Mouse (Mus musculus) heart, adult 10 weeks (tissue): ENCODE data around the gene Gatad1. TPM values are rescaled to one million over a fixed set of nuclear protein-coding genes. Genes with fewer than 3 reads are reported as not detected.

Source experiments
- polyA plus RNA-seq: library from polyadenylated mRNA; stranded (reverse); fragments of 350-450 nt; fragmentation: Illumina TruSeq; extraction: RNeasy Lipid Tissue Mini Kit (QIAGEN cat#74804); gene quantifications from one replicate; pipeline ENCODE4 v1.2.3, GENCODE M21; 2014; ENCODE audit warnings: low read depth, low replicate concordance

The Gatad1 gene
- polyA plus RNA-seq = 103 TPM

GRCm38 (mm10) chr5:3657085-3657484 is at the start of gene Gatad1:
Gene Gatad1 (minus strand): TSS chr5:3657185.

GRCm38 (mm10) chr5:3650881-3651280 is 6.1 kb downstream of the Gatad1 start, which contains the start of gene Tmbim7:
Gene Tmbim7 (plus strand): TSS chr5:3651181.

DNA sequence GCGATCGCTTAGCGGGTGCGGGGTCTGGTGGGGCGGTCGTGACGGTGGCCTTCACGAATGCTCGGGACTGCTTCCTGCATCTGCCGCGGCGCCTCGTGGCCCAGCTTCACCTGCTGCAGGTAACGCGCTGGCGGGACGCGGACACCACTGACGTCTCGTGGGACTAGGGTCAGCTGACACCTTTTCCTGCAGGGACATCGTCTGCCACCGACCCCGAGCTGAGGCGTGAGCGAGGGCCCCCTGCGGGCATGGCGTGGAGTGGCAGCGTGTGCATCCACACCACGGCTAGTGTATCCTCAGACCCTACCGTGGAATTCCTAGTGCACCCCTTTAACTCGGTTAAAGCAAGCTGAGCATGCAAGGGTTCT is 60.6 kb downstream of the Gatad1 start, which contains the start of gene Rbm48:
Gene Rbm48, minus strand, starts transcription at position 187 of the 368 bp plus-strand sequence.

DNA sequence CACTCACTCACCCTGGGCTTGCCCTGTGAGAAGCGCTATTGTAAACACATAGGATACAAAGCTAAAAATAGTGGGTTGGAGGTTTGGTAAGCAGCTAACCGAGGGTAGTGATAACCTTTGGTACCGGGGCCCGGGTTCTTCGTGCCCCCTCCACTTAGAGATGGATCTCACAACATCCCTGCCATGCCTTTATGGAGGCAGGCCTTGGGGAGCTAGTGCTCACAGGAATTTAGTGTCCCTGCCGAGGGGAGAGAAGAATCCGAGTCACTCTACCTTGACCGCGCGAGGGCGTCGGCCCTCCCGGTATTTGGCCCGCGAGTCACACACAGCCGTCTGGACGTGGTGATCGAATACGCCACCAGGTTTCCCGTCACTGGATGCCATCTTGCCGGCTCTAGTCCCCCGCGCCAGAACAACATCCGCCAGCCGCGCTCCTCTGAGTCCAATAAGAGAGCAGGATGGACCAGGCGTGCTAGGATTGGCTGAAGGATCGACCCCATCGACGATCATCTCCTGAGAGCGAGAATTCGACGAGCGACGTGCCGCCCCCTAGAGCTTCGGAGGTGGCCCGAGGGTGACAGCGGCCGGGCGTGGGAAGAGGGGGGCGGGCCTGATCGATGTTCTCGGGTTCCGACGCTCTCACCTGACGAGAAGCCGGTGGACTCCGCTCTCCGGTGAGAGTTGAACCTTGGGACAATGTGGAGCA is 61.1 kb downstream of the Gatad1 start, which contains the start of gene Pex1:
Gene Pex1, plus strand, starts transcription at position 374 of the 706 bp plus-strand sequence.

Other genes starting within 250 kb of the Gatad1 start
- gene Fam133b, start 113.4 kb downstream of the Gatad1 start, polyA plus RNA-seq = 11.7 TPM
- gene 1700109H08Rik, start 85.6 kb downstream of the Gatad1 start, polyA plus RNA-seq = 3.7 TPM
- gene Pex1, start 61.1 kb downstream of the Gatad1 start, polyA plus RNA-seq = 15.8 TPM
- gene Rbm48, start 60.6 kb downstream of the Gatad1 start, polyA plus RNA-seq = 6.6 TPM
- gene Tmbim7, start 6.0 kb downstream of the Gatad1 start, polyA plus RNA-seq = not detected
- gene Ankib1, start 145.7 kb upstream of the Gatad1 start, polyA plus RNA-seq = 8.7 TPM
- 33.8 TPM for gene Krit1, start 146.0 kb upstream of the Gatad1 start, polyA plus RNA-seq
- gene Lrrd1, start 188.0 kb upstream of the Gatad1 start, polyA plus RNA-seq = not detected
- gene Mterf1a, start 236.7 kb upstream of the Gatad1 start, polyA plus RNA-seq = 2.8 TPM